Mouse (Mus musculus): ENCODE data around the gene Glcci1. TPM values are rescaled to one million over a fixed set of nuclear protein-coding genes. Genes with fewer than 3 reads are reported as not detected.

The Glcci1 gene
- polyA plus RNA-seq (2015; fragmentation: Illumina TruSeq; extraction: RNeasy Lipid Tissue Mini Kit (QIAGEN cat#74804); ENCODE audit: insufficient read depth, low read depth, low replicate concordance): 1.5 TPM

GRCm38 (mm10) chr6:8509551-8509950 lies at the start of gene Glcci1:
Glcci1 (plus strand) TSS chr6:8509600.

All from pancreas, adult 10 weeks (tissue).